Mouse (Mus musculus) midbrain, embryonic 11.5 days (tissue): Measurements from ENCODE around the gene Pkd2. TPM values are rescaled to one million over a fixed set of nuclear protein-coding genes. Genes with fewer than 3 reads are reported as not detected.
"Not testable (repeated sequence)": the region's sequence is repeated elsewhere in the genome, so short reads cannot be mapped to it uniquely, and the experiment has no call there.

Experiments used
- ATAC-seq: fragments of 200-750 bp; cut with Nextera tagmentation; 2 replicates; pipeline ENCODE4 v1.8.0; 2017; ENCODE audit warnings: moderate TSS enrichment, moderate library complexity; ENCODE audit not compliant: low FRiP score
- DNase-seq: peaks from one replicate; pipeline ENCODE4 v3.0.0; 2015; ENCODE audit warnings: low spot score; ENCODE audit errors: missing footprints
- H3K27ac ChIP-seq: fragments of 300-500 bp; sonication (generic); 2 replicates; pipeline ENCODE4 v1.5.1; 2014; ENCODE audit warnings: low read depth, low read length
- H3K27me3 ChIP-seq: fragments of 300-500 bp; sonication (generic); 2 replicates; pipeline ENCODE4 v1.6.1; 2014; ENCODE audit warnings: mild to moderate bottlenecking, low read length, moderate library complexity, mixed read lengths; ENCODE audit not compliant: control insufficient read depth, insufficient read depth
- H3K36me3 ChIP-seq: fragments of 300-500 bp; sonication (generic); 2 replicates; pipeline ENCODE4 v1.6.1; 2014; ENCODE audit warnings: mild to moderate bottlenecking, low read length, moderate library complexity, mixed read lengths; ENCODE audit not compliant: control insufficient read depth, insufficient read depth
- H3K4me1 ChIP-seq: fragments of 300-500 bp; sonication (generic); 2 replicates; pipeline ENCODE4 v1.6.1; 2014; ENCODE audit warnings: low read length; ENCODE audit not compliant: control insufficient read depth, insufficient read depth
- H3K4me2 ChIP-seq: fragments of 300-500 bp; sonication (generic); 2 replicates; pipeline ENCODE4 v1.6.1; 2014; ENCODE audit warnings: mild to moderate bottlenecking, moderate library complexity
- H3K4me3 ChIP-seq: fragments of 300-500 bp; sonication (generic); 2 replicates; pipeline ENCODE4 v1.5.1; 2014; ENCODE audit warnings: low read depth, low read length
- H3K9ac ChIP-seq: fragments of 300-500 bp; sonication (generic); 2 replicates; pipeline ENCODE4 v1.6.1; 2014; ENCODE audit warnings: low read length
- H3K9me3 ChIP-seq: fragments of 300-500 bp; sonication (generic); 2 replicates; pipeline ENCODE4 v1.6.1; 2016; ENCODE audit warnings: low read length; ENCODE audit not compliant: control insufficient read depth
- WGBS: fragments of 180-500 bp; shearing (Covaris S2); extraction: QIAGEN DNeasy Blood & Tissue Kit; methylation state at CpG from one replicate; pipeline ENCODE4 v1.1.7; 2014; 5-methylcytosine and 5-hydroxymethylcytosine counted together
- polyA plus RNA-seq: library from polyadenylated mRNA; unstranded; fragments of >200 nt; fragmentation: Nextera tagmentation; extraction: Ambion mirVana; gene quantifications from 2 replicates; pipeline ENCODE4 v1.2.1, GENCODE M21; 2014

The Pkd2 gene
- polyA plus RNA-seq, 1 experiment from 2014 or later: 10.3 TPM

DNA sequence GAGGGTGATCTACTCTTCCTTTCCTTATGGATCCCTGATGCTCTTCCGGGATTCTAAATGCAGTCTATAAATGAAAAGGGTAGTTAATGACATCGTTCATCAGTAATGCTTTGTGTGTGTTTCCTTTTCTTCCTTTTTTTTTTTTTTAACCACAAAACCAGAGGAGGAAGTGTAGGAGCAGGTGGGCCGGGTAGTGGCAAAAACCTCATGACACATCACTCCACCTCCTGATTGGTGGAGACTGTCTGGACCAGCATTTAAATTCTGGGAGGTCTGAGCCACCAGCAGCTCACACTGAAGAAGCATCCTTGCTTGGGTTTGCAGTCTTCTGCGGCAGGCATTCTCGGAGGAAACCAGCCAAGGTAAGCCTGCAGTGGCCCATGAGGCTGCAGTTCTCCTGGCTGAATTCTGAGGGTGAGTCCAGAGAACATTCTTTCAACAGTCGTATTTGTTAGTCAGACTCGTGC, 24.4 kb upstream of the Pkd2 start, which contains the start of gene Spp1:
Gene Spp1, plus strand, starts transcription at position 284 of the 467 bp plus-strand sequence.
- WGBS: 78% methylated on average over 7 of the region's 7 CpGs
- Histone ChIP-seq H3K9ac (no peak within 1 kb of the TSS), H3K27me3 (no peaks in the 10 kb centered on the region), H3K4me1 (no peaks in the 10 kb centered on the region), H3K36me3 (no peaks in the 10 kb centered on the region), H3K27ac (no peak within 1 kb of the TSS), H3K4me2 (no peak within 1 kb of the TSS), H3K9me3 (no peaks in the 10 kb centered on the region), H3K4me3 (no peak within 1 kb of the TSS)
- peak; percentile 56 for DNase-seq
- ATAC-seq: no peak

DNA sequence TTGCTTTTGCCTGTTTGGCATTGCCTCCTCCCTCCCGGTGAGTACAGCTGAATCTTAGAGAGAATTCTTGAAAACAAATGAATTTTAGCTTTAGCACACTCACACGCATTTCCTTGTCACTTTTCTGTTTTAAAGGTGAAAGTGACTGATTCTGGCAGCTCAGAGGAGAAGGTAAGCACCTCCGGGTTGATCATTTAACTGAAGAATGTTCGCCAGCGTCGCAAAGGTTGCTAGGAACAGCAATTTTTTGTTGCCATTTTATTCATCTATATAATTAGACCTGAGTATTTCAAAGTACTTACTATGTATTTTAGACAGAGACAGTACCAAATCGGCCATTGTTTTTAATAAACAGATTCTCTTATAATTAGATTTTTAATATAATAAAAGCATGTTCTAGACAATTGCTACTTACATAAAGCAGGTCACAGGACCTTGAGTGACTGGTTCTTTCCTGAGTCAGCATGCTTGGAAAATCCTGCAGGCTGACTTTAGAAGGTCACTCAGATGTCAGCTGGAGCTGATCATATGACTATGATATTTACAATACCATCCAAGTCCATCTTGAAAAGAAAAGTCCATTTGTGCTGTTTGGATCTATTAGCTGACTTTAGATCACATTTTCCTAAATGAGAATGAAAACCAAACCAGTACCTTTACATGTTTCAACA, 22.7 kb upstream of the Pkd2 start:
- no peaks in the 10 kb centered on the region for H3K4me1 ChIP-seq
- WGBS: 89% methylated on average over 7 of the region's 7 CpGs
- no peak overlapping the region for H3K4me3 ChIP-seq
- H3K9me3 ChIP-seq: no peaks in the 10 kb centered on the region
- ATAC-seq: no peak
- no peak overlapping the region for H3K27ac ChIP-seq
- peak; percentile 21 for DNase-seq
- H3K9ac ChIP-seq: no peak overlapping the region
- no peak overlapping the region for H3K4me2 ChIP-seq
- H3K27me3 ChIP-seq: no peaks in the 10 kb centered on the region
- no peaks in the 10 kb centered on the region for H3K36me3 ChIP-seq

GRCm38 (mm10) chr5:104442396-104442795, 16.9 kb upstream of the Pkd2 start:
- H3K4me3 ChIP-seq: no peak overlapping the region
- H3K27me3 ChIP-seq: no peaks in the 10 kb centered on the region
- H3K4me2 ChIP-seq: no peak overlapping the region
- DNase-seq (no peak), ATAC-seq (no peak)
- H3K4me1 ChIP-seq: no peaks in the 10 kb centered on the region
- H3K27ac ChIP-seq: no peak overlapping the region
- no peaks in the 10 kb centered on the region for H3K36me3 ChIP-seq
- H3K9me3 ChIP-seq: no peaks in the 10 kb centered on the region
- WGBS: 69% methylated on average over 6 of the region's 6 CpGs
- no peak overlapping the region for H3K9ac ChIP-seq

DNA sequence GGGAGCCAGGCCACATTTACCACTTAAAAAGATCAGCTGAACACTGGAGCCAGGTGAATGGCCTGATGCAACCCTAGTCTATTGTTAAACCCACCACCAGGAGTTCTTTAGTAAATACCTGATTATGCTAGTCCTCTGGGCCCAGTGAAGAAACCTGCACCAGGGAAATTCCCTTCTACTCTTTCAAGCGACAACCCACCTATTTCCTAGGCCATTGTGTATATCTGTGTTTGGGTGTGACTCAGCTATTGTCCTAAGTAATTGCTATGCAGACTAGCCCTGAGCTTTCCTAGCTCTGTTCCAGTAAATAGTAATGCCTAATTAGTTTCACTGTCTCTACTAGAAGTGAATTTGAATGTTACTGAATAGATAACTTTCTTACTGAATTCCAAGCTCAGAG, 16.4 kb upstream of the Pkd2 start:
- no peaks in the 10 kb centered on the region for H3K9me3 ChIP-seq
- H3K4me3 ChIP-seq: no peak overlapping the region
- no peak overlapping the region for H3K27ac ChIP-seq
- no peaks in the 10 kb centered on the region for H3K4me1 ChIP-seq
- H3K9ac ChIP-seq: no peak overlapping the region
- DNase-seq (peak; percentile 35), ATAC-seq (no peak)
- H3K4me2 ChIP-seq: no peak overlapping the region
- no peaks in the 10 kb centered on the region for H3K36me3 ChIP-seq
- 64% methylated on average over 1 of the region's 1 CpGs for WGBS
- no peaks in the 10 kb centered on the region for H3K27me3 ChIP-seq

DNA sequence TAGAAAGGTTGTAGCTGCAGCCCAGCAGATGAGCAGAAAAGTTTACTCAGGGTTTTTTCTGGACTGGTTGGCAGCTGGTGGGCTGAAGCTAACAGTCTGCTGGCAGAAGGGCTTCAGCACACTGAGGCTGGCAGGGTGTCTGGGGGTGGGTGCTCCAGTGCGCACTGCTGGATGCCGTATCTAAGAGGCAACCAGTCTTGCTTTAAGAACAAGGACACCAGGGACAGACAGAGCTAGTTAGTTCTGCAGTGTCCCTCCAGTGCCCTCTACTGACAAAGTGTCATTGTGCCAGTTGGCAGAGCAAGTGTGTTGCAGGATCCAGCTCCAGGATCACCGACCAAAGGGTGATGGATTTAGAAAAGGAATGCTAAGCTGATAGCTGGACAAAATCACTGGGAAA, 13.1 kb upstream of the Pkd2 start:
- H3K36me3 ChIP-seq: no peaks in the 10 kb centered on the region
- peak; percentile 84 for DNase-seq

GRCm38 (mm10) chr5:104448346-104448745, 10.9 kb upstream of the Pkd2 start:
- H3K27ac ChIP-seq: not testable (repeated sequence)

More for the DNA sequence above, 13.1 kb upstream of the Pkd2 start:
- H3K4me2 ChIP-seq: no peak overlapping the region
- H3K9me3 ChIP-seq: no peaks in the 10 kb centered on the region
- peak; percentile 65; the same call in 1 of the 2 replicates for ATAC-seq
- H3K9ac ChIP-seq: no peak overlapping the region
- WGBS: 13% methylated on average over 3 of the region's 3 CpGs
- H3K4me1 ChIP-seq: no peaks in the 10 kb centered on the region
- no peak overlapping the region for H3K27ac ChIP-seq
- H3K27me3 ChIP-seq: no peaks in the 10 kb centered on the region
- H3K4me3 ChIP-seq: no peak overlapping the region

DNA sequence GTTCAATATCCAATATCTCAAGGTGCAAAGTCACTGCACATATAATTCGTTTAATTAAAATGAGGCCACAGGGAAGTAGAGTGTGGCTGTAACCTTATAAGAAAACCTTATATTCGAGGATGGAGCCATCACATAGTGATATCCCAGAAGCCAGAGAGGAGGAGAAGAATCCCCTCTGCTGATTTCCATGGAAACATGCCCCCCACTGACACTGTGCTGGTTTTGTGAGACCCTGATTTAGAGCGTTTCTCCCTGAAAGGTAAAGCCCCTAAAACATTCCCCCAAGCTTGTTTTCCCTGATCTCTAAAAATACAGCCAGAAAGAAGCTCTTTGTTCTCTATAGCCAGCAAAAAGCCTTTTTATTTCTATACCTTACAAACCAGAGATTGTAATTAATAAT, 9.8 kb upstream of the Pkd2 start:
- 30% methylated on average over 3 of the region's 3 CpGs for WGBS
- Histone ChIP-seq H3K36me3 (no peaks in the 10 kb centered on the region), H3K27me3 (no peaks in the 10 kb centered on the region), H3K9ac (no peak overlapping the region), H3K4me2 (no peak overlapping the region), H3K27ac (no peak overlapping the region), H3K4me1 (no peaks in the 10 kb centered on the region), H3K9me3 (no peaks in the 10 kb centered on the region), H3K4me3 (no peak overlapping the region)
- DNase-seq: peak; percentile 66
- no peak for ATAC-seq

More at GRCm38 (mm10) chr5:104448346-104448745, 10.9 kb upstream of the Pkd2 start:
- H3K9me3 ChIP-seq, H3K9ac ChIP-seq, H3K27me3 ChIP-seq, H3K4me1 ChIP-seq, H3K4me2 ChIP-seq, H3K36me3 ChIP-seq, H3K4me3 ChIP-seq, ATAC-seq: not testable (repeated sequence)
- DNase-seq: peak; percentile 66
- 18% methylated on average over 6 of the region's 6 CpGs for WGBS

- DNase-seq (peak; percentile 39), ATAC-seq (no peak)
- H3K4me1 ChIP-seq: no peaks in the 10 kb centered on the region
- 71% methylated on average over 1 of the region's 1 CpGs for WGBS
- H3K9me3 ChIP-seq: no peaks in the 10 kb centered on the region
- no peak overlapping the region for H3K4me3 ChIP-seq
- no peaks in the 10 kb centered on the region for H3K27me3 ChIP-seq
- H3K36me3 ChIP-seq: no peaks in the 10 kb centered on the region
- no peak overlapping the region for H3K4me2 ChIP-seq
- H3K9ac ChIP-seq: no peak overlapping the region
- H3K27ac ChIP-seq: no peak overlapping the region
Observed at GRCm38 (mm10) chr5:104453075-104453474, 6.2 kb upstream of the Pkd2 start.

DNA sequence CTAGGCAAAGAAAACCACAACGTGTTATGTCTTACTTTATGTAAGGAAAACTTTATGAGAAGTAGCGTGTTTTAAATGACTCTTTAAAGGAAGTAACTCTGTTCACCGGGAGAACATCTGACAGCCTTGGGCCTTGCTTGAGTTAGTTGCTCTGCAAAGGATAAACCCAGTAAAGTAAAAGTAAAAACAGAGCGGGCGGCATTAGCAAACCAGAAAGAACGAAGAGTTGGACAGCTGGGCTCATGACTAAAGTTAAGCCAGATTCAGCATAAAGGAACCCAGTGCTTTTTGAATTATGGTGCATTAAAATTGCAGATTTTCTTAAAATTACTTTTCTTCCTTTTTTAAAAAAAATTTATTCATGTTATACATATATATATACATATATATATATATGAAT, 4.7 kb upstream of the Pkd2 start:
- Histone ChIP-seq H3K4me3 (no peak overlapping the region), H3K36me3 (no peaks in the 10 kb centered on the region), H3K4me2 (no peak overlapping the region), H3K9me3 (no peaks in the 10 kb centered on the region), H3K4me1 (no peaks in the 10 kb centered on the region), H3K27me3 (no peaks in the 10 kb centered on the region), H3K27ac (no peak overlapping the region), H3K9ac (no peak overlapping the region)
- ATAC-seq (no peak), DNase-seq (no peak)
- 94% methylated on average over 6 of the region's 6 CpGs for WGBS
